Mouse (Mus musculus) intestine, embryonic 14.5 days (tissue): ENCODE results near the gene Kcnq5. TPM values are rescaled to one million over a fixed set of nuclear protein-coding genes. Genes with fewer than 3 reads are reported as not detected.

Experiments used
- ATAC-seq: fragments of 200-750 bp; cut with Nextera tagmentation; replicated peaks from 2 replicates; pipeline ENCODE4 v1.8.0; 2017; ENCODE audit warnings: low read depth, moderate number of reproducible peaks, moderate TSS enrichment, moderate library complexity; ENCODE audit not compliant: low FRiP score, low TSS enrichment
- DNase-seq: peaks from one replicate; pipeline ENCODE4 v3.0.0-alpha.2; 2018; ENCODE audit warnings: low spot score
- H3K27ac ChIP-seq: fragments of 300-500 bp; sonication (generic); 2 replicates; pipeline ENCODE4 v1.5.1; 2014; ENCODE audit warnings: low read depth, mild to moderate bottlenecking, control low read depth
- H3K27me3 ChIP-seq: fragments of 300-500 bp; sonication (generic); replicated peaks from 2 replicates; pipeline ENCODE4 v1.6.1; 2014; ENCODE audit warnings: low read length, control low read depth; ENCODE audit not compliant: control insufficient read depth, insufficient read depth
- H3K36me3 ChIP-seq: fragments of 300-500 bp; sonication (generic); 2 replicates; pipeline ENCODE4 v1.6.1; 2014; ENCODE audit warnings: low read length, control low read depth; ENCODE audit not compliant: control insufficient read depth, insufficient read depth
- H3K4me1 ChIP-seq: fragments of 300-500 bp; sonication (generic); replicated peaks from 2 replicates; pipeline ENCODE4 v1.6.1; 2014; ENCODE audit warnings: low read length, control low read depth, mixed read lengths; ENCODE audit not compliant: control insufficient read depth, insufficient read depth
- H3K4me2 ChIP-seq: fragments of 300-500 bp; sonication (generic); 2 replicates; pipeline ENCODE4 v1.6.1; 2014; ENCODE audit warnings: low read length
- H3K4me3 ChIP-seq: fragments of 300-500 bp; sonication (generic); 2 replicates; pipeline ENCODE4 v1.5.1; 2014; ENCODE audit warnings: low read depth, low read length, control low read depth, mixed read lengths
- H3K9ac ChIP-seq: fragments of 300-500 bp; sonication (generic); 2 replicates; pipeline ENCODE4 v1.6.1; 2014; ENCODE audit warnings: mild to moderate bottlenecking, low read length
- H3K9me3 ChIP-seq: fragments of 300-500 bp; sonication (generic); 2 replicates; pipeline ENCODE4 v1.6.1; 2016; ENCODE audit warnings: low read length, control low read depth; ENCODE audit not compliant: control insufficient read depth
- WGBS: fragments of 180-500 bp; shearing (Covaris S2); extraction: QIAGEN DNeasy Blood & Tissue Kit; methylation state at CpG from one replicate; pipeline ENCODE4 v1.1.7; 2014; 5-methylcytosine and 5-hydroxymethylcytosine counted together
- polyA plus RNA-seq: library from polyadenylated mRNA; unstranded; fragments of >200 nt; fragmentation: Nextera tagmentation; extraction: Ambion mirVana; gene quantifications from 2 replicates; pipeline ENCODE4 v1.2.1, GENCODE M21; 2014

The Kcnq5 gene
- polyA plus RNA-seq, 1 experiment from 2014 or later = 1.8 TPM

GRCm38 (mm10) chr1:21650820-21651219 is 310.9 kb downstream of the Kcnq5 start:
- Histone ChIP-seq H3K27ac (no peak overlapping the region), H3K4me3 (no peak overlapping the region), H3K36me3 (no peaks in the 10 kb centered on the region), H3K9ac (no peak overlapping the region), H3K9me3 (no peaks in the 10 kb centered on the region), H3K4me1 (no peaks in the 10 kb centered on the region), H3K4me2 (no peak overlapping the region), H3K27me3 (no peaks in the 10 kb centered on the region)
- ATAC-seq (no peak), DNase-seq (no peak)
- WGBS = 50% methylated on average over 4 of the region's 4 CpGs

- no peak overlapping the region for H3K4me2 ChIP-seq
- no peak overlapping the region for H3K4me3 ChIP-seq
- no peak overlapping the region for H3K27ac ChIP-seq
- no peaks in the 10 kb centered on the region for H3K27me3 ChIP-seq
- 69% methylated on average over 2 of the region's 2 CpGs for WGBS
- no peaks in the 10 kb centered on the region for H3K36me3 ChIP-seq
- H3K9ac ChIP-seq = no peak overlapping the region
- ATAC-seq (no peak), DNase-seq (no peak)
- H3K9me3 ChIP-seq = no peaks in the 10 kb centered on the region
- no peaks in the 10 kb centered on the region for H3K4me1 ChIP-seq
These were observed 326.3 kb downstream of the Kcnq5 start for GRCm38 (mm10) chr1:21635406-21635805.

DNA sequence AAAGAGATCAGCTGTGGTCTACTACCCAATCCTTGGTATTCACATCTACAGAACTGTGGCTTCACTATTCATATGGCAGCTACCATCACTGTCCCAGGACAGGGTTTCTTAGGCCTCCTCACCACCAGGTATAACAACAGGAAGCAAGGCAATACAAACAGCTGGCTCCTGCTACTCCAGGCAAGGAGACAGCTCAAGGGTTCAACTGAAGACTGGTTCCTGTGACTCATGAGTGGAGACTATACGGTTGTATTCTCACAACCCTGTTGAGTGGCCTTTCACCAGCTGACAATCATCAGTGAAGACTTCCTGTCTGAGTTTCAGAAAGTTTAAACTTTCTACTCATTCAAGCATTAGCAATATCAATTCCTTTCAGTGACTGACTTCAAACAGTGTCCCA is 327.7 kb downstream of the Kcnq5 start:
- no peak overlapping the region for H3K4me3 ChIP-seq
- H3K9me3 ChIP-seq = no peaks in the 10 kb centered on the region
- H3K27ac ChIP-seq = no peak overlapping the region
- ATAC-seq (no peak), DNase-seq (no peak)
- 59% methylated on average over 1 of the region's 1 CpGs for WGBS
- H3K27me3 ChIP-seq = no peaks in the 10 kb centered on the region
- H3K4me1 ChIP-seq = no peaks in the 10 kb centered on the region
- H3K36me3 ChIP-seq = no peaks in the 10 kb centered on the region
- no peak overlapping the region for H3K4me2 ChIP-seq
- H3K9ac ChIP-seq = no peak overlapping the region

- Histone ChIP-seq H3K4me3 (no peak overlapping the region), H3K4me2 (no peak overlapping the region), H3K27me3 (no peaks in the 10 kb centered on the region), H3K36me3 (no peaks in the 10 kb centered on the region), H3K27ac (no peak overlapping the region), H3K4me1 (no peaks in the 10 kb centered on the region), H3K9ac (no peak overlapping the region), H3K9me3 (no peaks in the 10 kb centered on the region)
- ATAC-seq (no peak), DNase-seq (no peak)
- WGBS = 94% methylated on average over 2 of the region's 2 CpGs
These were observed 339.3 kb downstream of the Kcnq5 start for GRCm38 (mm10) chr1:21622455-21622854.

DNA sequence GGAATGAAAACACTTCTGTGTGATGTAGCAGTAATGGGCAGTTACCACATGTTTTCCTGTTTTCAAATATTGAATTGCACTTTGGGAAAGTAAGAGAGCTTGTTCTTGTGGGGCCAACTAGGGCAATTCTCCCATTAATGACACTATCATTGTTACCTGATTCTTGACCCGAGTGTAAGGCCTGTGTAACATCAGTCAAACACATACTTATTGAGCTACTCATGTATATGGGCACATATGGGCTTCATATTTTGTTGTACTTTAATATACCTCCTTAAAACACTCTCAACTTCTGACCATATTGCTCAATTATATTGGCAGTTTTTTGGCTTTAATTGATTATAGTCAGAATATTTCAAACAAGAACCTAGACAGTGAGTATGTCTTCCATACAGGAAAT is 339.7 kb downstream of the Kcnq5 start:
- no peak overlapping the region for H3K4me3 ChIP-seq
- H3K27ac ChIP-seq = no peak overlapping the region
- H3K9me3 ChIP-seq = no peaks in the 10 kb centered on the region
- H3K27me3 ChIP-seq = no peaks in the 10 kb centered on the region
- DNase-seq = no peak
- H3K4me1 ChIP-seq = no peaks in the 10 kb centered on the region
- 82% methylated on average over 1 of the region's 1 CpGs for WGBS
- ATAC-seq = no peak
- H3K4me2 ChIP-seq = no peak overlapping the region
- H3K9ac ChIP-seq = no peak overlapping the region
- H3K36me3 ChIP-seq = no peaks in the 10 kb centered on the region

- no peak overlapping the region for H3K4me2 ChIP-seq
- H3K36me3 ChIP-seq = no peaks in the 10 kb centered on the region
- no peak overlapping the region for H3K9ac ChIP-seq
- no peak overlapping the region for H3K4me3 ChIP-seq
- no peaks in the 10 kb centered on the region for H3K4me1 ChIP-seq
- WGBS = 82% methylated on average over 3 of the region's 3 CpGs
- ATAC-seq (no peak), DNase-seq (no peak)
- H3K27me3 ChIP-seq = no peaks in the 10 kb centered on the region
- H3K9me3 ChIP-seq = no peaks in the 10 kb centered on the region
- no peak overlapping the region for H3K27ac ChIP-seq
These were observed 343.0 kb downstream of the Kcnq5 start for GRCm38 (mm10) chr1:21618712-21619111.

DNA sequence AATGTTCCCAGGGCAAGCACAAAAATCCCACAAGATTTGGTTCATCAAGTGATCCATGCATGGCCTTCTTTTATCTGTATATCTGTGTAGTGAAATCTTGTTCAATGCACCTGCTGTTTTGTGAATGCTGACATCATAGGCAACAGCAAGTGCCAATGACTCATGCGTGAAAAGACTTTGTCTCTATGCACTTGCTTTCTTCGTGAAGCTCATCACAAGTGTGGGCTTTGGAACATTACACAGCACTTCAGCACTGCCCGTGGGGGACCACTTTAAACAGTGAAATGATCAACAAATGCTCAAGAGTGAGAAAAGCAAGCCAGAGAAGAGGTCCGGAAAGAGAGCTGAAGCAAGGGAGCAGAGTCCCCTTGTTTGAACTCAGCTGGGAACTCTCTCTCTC is 345.1 kb downstream of the Kcnq5 start:
- no peak overlapping the region for H3K4me2 ChIP-seq
- H3K9me3 ChIP-seq = no peaks in the 10 kb centered on the region
- no peaks in the 10 kb centered on the region for H3K27me3 ChIP-seq
- no peak overlapping the region for H3K4me3 ChIP-seq
- no peak for DNase-seq
- ATAC-seq = no peak
- no peak overlapping the region for H3K27ac ChIP-seq
- H3K4me1 ChIP-seq = no peaks in the 10 kb centered on the region
- no peak overlapping the region for H3K9ac ChIP-seq
- H3K36me3 ChIP-seq = no peaks in the 10 kb centered on the region
- 68% methylated on average over 4 of the region's 4 CpGs for WGBS

- DNase-seq = no peak
- no peak overlapping the region for H3K4me2 ChIP-seq
These were observed 347.8 kb downstream of the Kcnq5 start for GRCm38 (mm10) chr1:21613933-21614332.

DNA sequence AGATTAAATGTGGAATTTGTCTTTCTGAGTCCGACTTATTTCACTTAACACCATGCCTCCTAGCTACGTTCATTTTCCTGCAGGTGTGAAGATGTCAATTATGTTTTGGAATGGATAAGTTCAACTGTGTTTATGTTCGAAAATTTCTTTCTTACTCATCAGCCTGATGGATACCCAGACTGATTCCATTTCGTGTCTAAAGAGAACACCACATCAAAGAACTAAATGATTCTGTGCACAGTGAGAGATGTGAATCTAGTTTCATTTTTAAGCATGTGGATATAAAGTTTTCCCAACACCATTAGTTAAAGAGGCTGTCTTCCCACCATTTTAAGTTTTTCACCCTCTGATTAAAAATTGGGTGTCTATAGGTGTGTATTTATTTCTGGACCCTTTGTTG is 357.7 kb downstream of the Kcnq5 start:
- Histone ChIP-seq H3K27ac (no peak overlapping the region), H3K4me3 (no peak overlapping the region), H3K9ac (no peak overlapping the region), H3K4me2 (no peak overlapping the region), H3K4me1 (no peaks in the 10 kb centered on the region), H3K9me3 (no peaks in the 10 kb centered on the region), H3K27me3 (no peaks in the 10 kb centered on the region), H3K36me3 (no peaks in the 10 kb centered on the region)
- 66% methylated on average over 4 of the region's 4 CpGs for WGBS
- ATAC-seq (no peak), DNase-seq (no peak)

More at GRCm38 (mm10) chr1:21613933-21614332, 347.8 kb downstream of the Kcnq5 start:
- H3K27me3 ChIP-seq = no peaks in the 10 kb centered on the region
- ATAC-seq = no peak
- no peak overlapping the region for H3K27ac ChIP-seq
- no peaks in the 10 kb centered on the region for H3K36me3 ChIP-seq
- no peak overlapping the region for H3K4me3 ChIP-seq
- no peaks in the 10 kb centered on the region for H3K9me3 ChIP-seq
- H3K9ac ChIP-seq = no peak overlapping the region
- 33% methylated on average over 2 of the region's 2 CpGs for WGBS
- H3K4me1 ChIP-seq = no peaks in the 10 kb centered on the region
